Mouse (Mus musculus): ENCODE data around the gene Amigo2.

The Amigo2 gene

GRCm38 (mm10) chr15:97246911-97247790 is at the start of gene Amigo2, which contains the start of gene Pced1b:
TSS of gene Amigo2 (minus strand) at chr15:97247287.
TSS of gene Pced1b (plus strand) at chr15:97247107.
- DNase-seq (ENCODE audit: low spot score) = peak; percentile 70

- DNase-seq (ENCODE audit: low spot score) = no peak
Observed at GRCm38 (mm10) chr15:97291291-97292050, 44.4 kb upstream of the Amigo2 start.

- DNase-seq (ENCODE audit: low spot score) = no peak
Observed at GRCm38 (mm10) chr15:97290351-97290750, 43.3 kb upstream of the Amigo2 start.

GRCm38 (mm10) chr15:97289176-97289575 is 42.1 kb upstream of the Amigo2 start:
- no peak for DNase-seq (ENCODE audit: low spot score)

- DNase-seq (ENCODE audit: low spot score) = no peak
Observed at GRCm38 (mm10) chr15:97288690-97289089, 41.6 kb upstream of the Amigo2 start.

GRCm38 (mm10) chr15:97287436-97288143 is 40.5 kb upstream of the Amigo2 start:
- no peak for DNase-seq (ENCODE audit: low spot score)

- DNase-seq (ENCODE audit: low spot score) = no peak
Observed at GRCm38 (mm10) chr15:97286731-97287130, 39.6 kb upstream of the Amigo2 start.

- no peak for DNase-seq (ENCODE audit: low spot score)
Observed at GRCm38 (mm10) chr15:97285665-97286212, 38.7 kb upstream of the Amigo2 start.

GRCm38 (mm10) chr15:97284201-97284600 is 37.1 kb upstream of the Amigo2 start:
- DNase-seq (ENCODE audit: low spot score) = no peak

GRCm38 (mm10) chr15:97282572-97282881 is 35.4 kb upstream of the Amigo2 start:
- no peak for DNase-seq (ENCODE audit: low spot score)

GRCm38 (mm10) chr15:97281712-97282571 is 34.9 kb upstream of the Amigo2 start:
- DNase-seq (ENCODE audit: low spot score) = peak; percentile 27

GRCm38 (mm10) chr15:97280776-97281175 is 33.7 kb upstream of the Amigo2 start:
- no peak for DNase-seq (ENCODE audit: low spot score)

GRCm38 (mm10) chr15:97280131-97280530 is 33.0 kb upstream of the Amigo2 start:
- DNase-seq (ENCODE audit: low spot score) = no peak

- DNase-seq (ENCODE audit: low spot score) = no peak
Observed at GRCm38 (mm10) chr15:97278340-97278948, 31.4 kb upstream of the Amigo2 start.

- no peak for DNase-seq (ENCODE audit: low spot score)
Observed at GRCm38 (mm10) chr15:97277328-97277727, 30.2 kb upstream of the Amigo2 start.

GRCm38 (mm10) chr15:97276660-97277153 is 29.6 kb upstream of the Amigo2 start:
- DNase-seq (ENCODE audit: low spot score) = no peak

GRCm38 (mm10) chr15:97275626-97276395 is 28.7 kb upstream of the Amigo2 start:
- DNase-seq (ENCODE audit: low spot score) = no peak

GRCm38 (mm10) chr15:97272831-97273230 is 25.7 kb upstream of the Amigo2 start:
- no peak for DNase-seq (ENCODE audit: low spot score)

GRCm38 (mm10) chr15:97271985-97272697 is 25.1 kb upstream of the Amigo2 start:
- no peak for DNase-seq (ENCODE audit: low spot score)

All from ovary, adult 18-20 months (tissue).